Mouse (Mus musculus) leukemia stem cell, adult 10-12 weeks (primary cell): Measurements from ENCODE around the gene Irx2. TPM values are rescaled to one million over a fixed set of nuclear protein-coding genes. Genes with fewer than 3 reads are reported as not detected.

ENCODE experiments used
- polyA plus RNA-seq: library from polyadenylated mRNA; stranded (reverse); fragments of >175 nt; gene quantifications from 2 replicates; pipeline ENCODE4 v1.2.3, GENCODE M21; 2012; ENCODE audit warnings: low replicate concordance

The Irx2 gene
- polyA plus RNA-seq, result not detected in 2 replicates

DNA sequence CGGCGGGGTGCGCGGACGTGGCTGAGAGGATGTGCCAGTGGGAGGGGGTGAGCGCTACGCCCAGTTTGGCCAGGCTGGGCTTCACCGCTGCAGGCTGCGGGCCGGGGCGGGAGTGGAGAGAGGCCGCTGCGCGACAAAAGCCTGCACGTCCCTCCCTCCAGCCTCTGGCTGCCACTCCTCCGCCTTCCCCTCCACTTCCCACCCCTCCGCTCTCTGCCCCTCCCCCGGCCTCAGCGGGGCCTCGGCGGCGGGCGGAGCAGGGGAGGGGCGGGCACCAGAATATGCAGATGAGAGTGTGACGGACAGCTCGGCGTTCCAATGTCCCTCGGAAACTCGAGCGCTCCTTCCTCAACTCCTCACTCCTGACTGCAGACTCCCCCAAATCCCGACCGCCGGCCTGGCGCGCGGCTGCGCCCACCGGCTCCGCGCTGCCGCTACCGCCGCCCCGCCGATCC, at the start of gene Irx2:
Irx2 (plus strand) TSS at position 359 of the 455 bp plus-strand sequence.

